Mouse (Mus musculus) ES-E14 (cell line): ENCODE results near the gene Itk. TPM values are rescaled to one million over a fixed set of nuclear protein-coding genes. Genes with fewer than 3 reads are reported as not detected.
A peak's percentile ranks its signal among the peaks of the same experiment; 100 is the strongest.

ENCODE experiments used
- DNase-seq: peaks from one replicate; pipeline ENCODE4 v3.0.0-alpha.2; 2013; ENCODE audit warnings: low read depth, low spot score
- H3K27ac ChIP-seq: 2 replicates; pipeline ENCODE4 v1.5.1; 2012; ENCODE audit warnings: low read depth, mild to moderate bottlenecking, low read length, moderate library complexity, mixed read lengths; ENCODE audit not compliant: poor library complexity, insufficient read depth, severe bottlenecking
- H3K36me3 ChIP-seq: 2 replicates; pipeline ENCODE4 v1.6.1; 2012; ENCODE audit warnings: mild to moderate bottlenecking, low read length, moderate library complexity, mixed read lengths; ENCODE audit not compliant: control insufficient read depth, poor library complexity, insufficient read depth, severe bottlenecking
- H3K4me1 ChIP-seq, 2 experiments: fragments of 150-350 bp in 1 of 2; sonication (generic) in 1 of 2; 2 replicates each; pipeline ENCODE4 v1.6.1; 2012; ENCODE audit warnings: low read length in 2 of 2, mild to moderate bottlenecking in 1 of 2, mixed read lengths in 1 of 2; ENCODE audit not compliant: control insufficient read depth in 2 of 2, insufficient read depth in 2 of 2, poor library complexity in 1 of 2
- H3K4me3 ChIP-seq, 2 experiments: fragments of 150-350 bp in 1 of 2; sonication (generic) in 1 of 2; 2 replicates each; pipeline ENCODE4 v1.5.1; 2012; ENCODE audit warnings: low read length in 2 of 2, low read depth in 1 of 2, mild to moderate bottlenecking in 1 of 2, mixed read lengths in 1 of 2; ENCODE audit not compliant: insufficient read depth in 1 of 2, poor library complexity in 1 of 2, severe bottlenecking in 1 of 2
- H3K9ac ChIP-seq: 2 replicates; pipeline ENCODE4 v1.6.1; 2012; ENCODE audit warnings: low read depth, mild to moderate bottlenecking, low read length, mixed read lengths; ENCODE audit not compliant: poor library complexity, insufficient read depth, severe bottlenecking
- H3K9me3 ChIP-seq: fragments of 150-350 bp; sonication (generic); 2 replicates; pipeline ENCODE4 v1.6.1; 2012; ENCODE audit warnings: low read depth, mild to moderate bottlenecking, low read length; ENCODE audit not compliant: control insufficient read depth, insufficient read depth
- CHD2 ChIP-seq: IDR thresholded peaks from 2 replicates; pipeline ENCODE4 v1.6.1; 2014; ENCODE audit warnings: mild to moderate bottlenecking, low read depth, low read length, inconsistent platforms
- HCFC1 ChIP-seq: IDR thresholded peaks from 2 replicates; pipeline ENCODE4 v1.6.1; 2012; ENCODE audit warnings: low read length, inconsistent platforms, borderline replicate concordance; ENCODE audit not compliant: insufficient read depth
- MAFK ChIP-seq: IDR thresholded peaks from 2 replicates; pipeline ENCODE4 v1.6.1; 2014; ENCODE audit warnings: mild to moderate bottlenecking, low read depth, low read length, inconsistent platforms; ENCODE audit not compliant: insufficient read depth
- ZC3H11A ChIP-seq: IDR thresholded peaks from 2 replicates; pipeline ENCODE4 v1.6.1; 2012; ENCODE audit warnings: low read depth, mild to moderate bottlenecking, inconsistent platforms, low read length, borderline replicate concordance
- ZNF384 ChIP-seq: IDR thresholded peaks from 2 replicates; pipeline ENCODE4 v1.6.1; 2012; ENCODE audit warnings: low read depth, low read length, inconsistent platforms
- in situ Hi-C, 2 experiments: fragments of 600-800 bp; cut with MboI; formaldehyde crosslinking; loops; one replicate each; pipeline ENCODE4 v1.15.1; 2025; ENCODE audit warnings: low sequenced_read_pairs in 2 of 2, inconsistent platforms in 1 of 2; ENCODE audit not compliant: unreplicated experiment in 2 of 2
- total RNA-seq: library from RNA; depleted of rRNA; stranded (reverse); fragments of 300-350 nt; gene quantifications from 2 replicates; pipeline ENCODE4 v1.2.3, GENCODE M21; 2012

The Itk gene
- total RNA-seq, 1 experiment: not detected

DNA sequence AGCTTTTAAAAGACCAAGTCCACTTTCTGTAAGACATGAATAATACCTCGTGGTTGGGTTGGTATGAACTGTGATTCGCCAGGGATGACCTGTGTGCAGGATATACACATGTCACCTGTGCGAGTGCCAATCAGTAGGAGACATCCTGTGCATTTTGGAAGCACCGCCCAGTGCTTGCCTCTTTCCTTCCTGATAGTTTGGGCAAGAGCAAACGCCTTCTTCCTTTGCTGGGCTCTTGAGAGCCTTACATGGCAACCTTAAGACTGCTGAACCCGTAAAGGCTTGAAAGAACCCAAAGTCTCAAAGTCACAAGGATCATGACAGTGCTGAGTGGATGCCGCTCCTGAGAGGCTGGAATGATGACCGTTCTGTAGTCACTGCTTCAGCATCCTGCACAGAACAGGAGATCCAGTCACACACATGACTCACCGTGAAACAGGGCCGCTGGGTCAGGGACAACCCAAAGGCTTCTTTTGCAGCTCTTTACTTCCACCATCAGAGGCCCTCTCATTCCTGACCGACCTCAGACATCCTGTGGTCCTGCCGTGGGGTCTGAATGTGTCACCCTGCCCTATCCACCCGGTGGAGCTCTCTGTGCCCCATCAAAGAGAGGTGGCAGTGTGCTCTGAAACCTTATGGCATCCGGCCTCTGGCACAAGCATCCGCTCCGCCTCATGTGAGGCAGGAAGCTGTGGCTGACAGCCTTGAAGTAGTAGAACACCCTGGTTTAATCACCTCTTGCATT lies 62.9 kb downstream of the Itk start:
- H3K27ac ChIP-seq: no peak overlapping the region
- H3K36me3 ChIP-seq: no peaks in the 10 kb centered on the region
- H3K4me1 ChIP-seq: no peaks in the 10 kb centered on the region
- no peak overlapping the region for H3K9ac ChIP-seq
- 0 out of 4 replicates have a peak overlapping the region, but pooled peaks of 1 of the 2 experiments have one; percentile 17 for H3K4me3 ChIP-seq
- in situ Hi-C loops: no loop called here
- no peak for TF ChIP-seq HCFC1
- TF ChIP-seq CHD2: no peak
- no peak for TF ChIP-seq ZNF384
- no peaks in the 10 kb centered on the region for H3K9me3 ChIP-seq
- no peak for DNase-seq

DNA sequence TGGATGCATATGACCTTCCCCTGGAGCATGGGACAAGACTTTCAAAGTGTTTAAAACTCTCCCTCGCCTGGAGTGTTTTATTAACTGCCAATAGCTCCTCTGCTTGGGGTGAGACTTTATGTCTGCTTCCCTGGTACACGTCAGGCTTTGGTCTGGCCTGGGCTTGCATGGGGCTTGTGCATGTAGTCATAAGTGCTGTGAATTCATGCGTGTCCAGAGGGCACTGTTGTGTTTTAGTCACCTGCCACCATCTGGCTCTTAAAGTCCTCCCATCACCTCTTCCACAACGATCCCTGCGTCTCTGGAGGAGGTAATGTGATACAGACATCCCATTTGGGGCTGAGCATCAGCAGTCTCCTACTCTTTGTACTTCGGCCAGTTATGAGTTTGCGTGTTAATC lies 67.8 kb downstream of the Itk start:
- in situ Hi-C loops: no loop called here
- no peak for TF ChIP-seq HCFC1
- no peak for TF ChIP-seq ZNF384
- TF ChIP-seq CHD2: no peak
- TF ChIP-seq ZC3H11A: no peak
- TF ChIP-seq MAFK: no peak
- no peak overlapping the region for H3K9ac ChIP-seq
- no peak overlapping the region for H3K4me3 ChIP-seq
- no peaks in the 10 kb centered on the region for H3K36me3 ChIP-seq
- DNase-seq: no peak
- no peak overlapping the region for H3K27ac ChIP-seq
- no peaks in the 10 kb centered on the region for H3K9me3 ChIP-seq
- no peaks in the 10 kb centered on the region for H3K4me1 ChIP-seq

DNA sequence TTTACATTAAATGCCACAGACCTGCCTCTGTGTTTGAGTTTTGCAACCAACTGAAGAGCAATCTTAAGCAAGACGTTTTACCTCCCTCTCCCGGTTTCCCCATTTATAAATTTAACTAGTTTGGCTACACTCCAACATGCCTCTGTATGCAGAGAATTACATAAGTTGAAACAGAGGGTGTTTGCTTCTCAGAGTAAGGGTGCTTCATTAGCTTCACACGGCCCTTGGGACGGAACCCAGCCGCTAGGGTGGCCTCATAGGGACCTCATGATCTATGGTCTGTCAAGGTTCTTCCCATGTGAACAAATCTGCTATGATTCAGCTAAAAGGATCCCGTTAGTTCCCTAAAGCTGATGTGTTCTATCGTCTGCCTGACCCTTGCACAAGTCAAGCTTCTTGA lies 74.8 kb downstream of the Itk start:
- no peak for TF ChIP-seq MAFK
- TF ChIP-seq CHD2: no peak
- TF ChIP-seq HCFC1: no peak
- TF ChIP-seq ZC3H11A: no peak
- TF ChIP-seq ZNF384: no peak
- Histone ChIP-seq H3K27ac (no peak overlapping the region), H3K9me3 (no peaks in the 10 kb centered on the region), H3K4me1 (peaks cover 0 to 4% of the 10 kb centered on the region in 2 experiments; a peak in 1 of 4 replicates), H3K9ac (no peak overlapping the region), H3K4me3 (no peak overlapping the region), H3K36me3 (no peaks in the 10 kb centered on the region)
- no peak for DNase-seq
- in situ Hi-C loops: no loop called here

DNA sequence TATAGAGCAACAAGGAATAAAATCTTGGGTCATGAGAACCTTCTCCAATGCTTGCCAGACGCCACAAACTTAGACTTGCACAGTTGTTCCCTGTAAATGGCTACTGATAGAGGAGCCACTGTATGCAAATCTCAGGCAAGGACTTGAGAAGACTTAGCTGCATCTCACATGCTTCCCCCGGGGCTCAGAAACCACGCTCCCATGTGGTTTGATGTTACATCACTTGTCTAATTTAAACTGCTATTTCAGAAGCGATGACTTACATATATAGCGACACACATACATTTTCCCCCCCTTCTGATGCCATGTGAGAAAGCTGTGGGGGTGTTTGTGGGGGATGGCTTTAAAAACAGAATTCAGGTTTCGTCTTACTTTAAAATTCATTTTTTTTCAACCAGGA lies 75.5 kb downstream of the Itk start:
- no peak for TF ChIP-seq HCFC1
- TF ChIP-seq ZC3H11A: no peak
- TF ChIP-seq ZNF384: no peak
- TF ChIP-seq CHD2: no peak
- no peak for TF ChIP-seq MAFK
- no peak for DNase-seq
- peaks cover 0 to 4% of the 10 kb centered on the region in 2 experiments; a peak in 1 of 4 replicates for H3K4me1 ChIP-seq
- H3K36me3 ChIP-seq: no peaks in the 10 kb centered on the region
- no peak overlapping the region for H3K9ac ChIP-seq
- H3K27ac ChIP-seq: no peak overlapping the region
- H3K4me3 ChIP-seq: no peak overlapping the region
- in situ Hi-C loops: no loop called here
- H3K9me3 ChIP-seq: no peaks in the 10 kb centered on the region

DNA sequence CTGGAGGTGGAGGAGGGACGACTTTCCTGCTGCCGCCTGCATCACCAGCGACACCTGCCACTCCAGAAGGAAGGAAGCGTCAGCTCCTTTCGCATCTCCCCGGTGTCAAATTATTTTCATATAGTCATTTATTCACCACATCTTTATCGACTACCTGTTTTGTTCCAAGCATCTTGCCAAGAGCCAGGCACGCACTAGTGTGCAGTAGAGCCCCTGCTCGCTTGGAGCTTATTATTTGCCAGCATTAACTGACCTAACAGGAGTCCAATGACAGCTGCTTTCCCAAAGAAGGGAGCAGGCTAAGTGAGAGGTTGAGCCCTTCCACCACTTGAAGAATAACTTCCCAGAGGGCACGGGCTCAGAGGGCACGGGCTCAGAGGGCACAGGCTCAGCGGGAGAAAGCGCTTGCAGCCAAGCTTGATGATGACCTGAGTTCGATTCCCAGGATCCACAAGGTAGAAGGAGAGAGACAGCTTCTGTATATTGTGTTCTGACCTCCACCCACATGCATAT lies 76.7 kb downstream of the Itk start, which contains the start of gene Cyfip2:
TSS of gene Cyfip2 (minus strand) at position 337 of the 513 bp plus-strand sequence.
- Histone ChIP-seq H3K4me3 (peak within 1 kb of the TSS; percentile 70), H3K9ac (peak within 1 kb of the TSS; percentile 62), H3K27ac (no peak within 1 kb of the TSS), H3K36me3 (no peaks in the 10 kb centered on the region), H3K9me3 (no peaks in the 10 kb centered on the region), H3K4me1 (peaks cover 0 to 4% of the 10 kb centered on the region in 2 experiments; a peak in 1 of 4 replicates)
- in situ Hi-C loops: no loop called here
- no peak for TF ChIP-seq ZC3H11A
- TF ChIP-seq MAFK: no peak
- no peak for TF ChIP-seq HCFC1
- no peak for TF ChIP-seq CHD2
- TF ChIP-seq ZNF384: no peak
- no peak for DNase-seq
